Mouse (Mus musculus) c-Kit-negative CD71-positive TER-119-positive erythroid progenitor cells, embryonic 14.5 days (primary cell): ENCODE measurements around the gene Rmi1.
A peak's percentile ranks its signal among the peaks of the same experiment; 100 is the strongest.
"Not testable (repeated sequence)": the region's sequence is repeated elsewhere in the genome, so short reads cannot be mapped to it uniquely, and the experiment has no call there.

Experiments used
- DNase-seq: peaks from one replicate; pipeline ENCODE4 v3.0.0-alpha.2; 2013; ENCODE audit warnings: low read depth, low spot score

Rmi1 gene

GRCm38 (mm10) chr13:58402003-58402743, at the start of gene Rmi1:
Gene Rmi1, plus strand, starts transcription at chr13:58402248.
- DNase-seq, result peak; percentile 95

- DNase-seq, result no peak
Measured at GRCm38 (mm10) chr13:58352996-58353395, 49.1 kb upstream of the Rmi1 start.

DNA sequence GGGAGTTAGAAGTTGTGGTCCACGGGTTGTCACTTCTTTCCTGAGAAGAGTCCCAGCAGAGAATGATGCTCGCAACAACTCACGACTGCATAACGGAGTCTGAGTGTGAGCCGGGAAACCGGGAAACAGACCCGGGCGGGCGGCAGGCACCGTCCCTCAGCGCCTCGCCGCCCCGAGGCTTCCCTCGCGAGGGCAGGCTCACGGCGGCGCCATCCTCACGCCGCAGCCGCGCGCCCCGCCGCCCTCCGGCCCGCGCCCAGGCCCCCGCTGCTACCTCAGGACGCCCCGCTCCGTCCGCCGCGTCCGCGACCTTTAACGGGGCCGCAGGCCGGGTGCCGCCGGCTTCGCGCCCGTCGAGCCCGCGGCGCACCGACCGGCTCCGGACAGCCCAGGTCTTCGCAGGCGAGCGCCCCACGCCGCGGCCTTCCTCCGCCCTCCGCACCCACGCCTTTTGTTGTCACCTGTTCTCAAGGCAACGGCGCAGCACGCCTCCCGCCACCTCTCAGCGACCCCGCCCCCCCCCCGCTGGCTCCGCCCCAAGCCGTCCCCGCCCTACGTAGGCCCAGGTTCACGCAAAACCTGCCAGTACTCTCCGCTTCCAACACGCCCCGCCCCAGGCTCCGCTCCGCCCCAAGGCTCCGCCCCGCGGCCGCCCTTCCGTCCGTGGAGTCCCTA, 43.3 kb upstream of the Rmi1 start, which contains the start of gene Kif27:
Kif27 (minus strand) TSS at position 494 of the 675 bp plus-strand sequence.
- peak; percentile 87 for DNase-seq

- no peak for DNase-seq
Measured at GRCm38 (mm10) chr13:58359304-58359653, 42.8 kb upstream of the Rmi1 start.

DNA sequence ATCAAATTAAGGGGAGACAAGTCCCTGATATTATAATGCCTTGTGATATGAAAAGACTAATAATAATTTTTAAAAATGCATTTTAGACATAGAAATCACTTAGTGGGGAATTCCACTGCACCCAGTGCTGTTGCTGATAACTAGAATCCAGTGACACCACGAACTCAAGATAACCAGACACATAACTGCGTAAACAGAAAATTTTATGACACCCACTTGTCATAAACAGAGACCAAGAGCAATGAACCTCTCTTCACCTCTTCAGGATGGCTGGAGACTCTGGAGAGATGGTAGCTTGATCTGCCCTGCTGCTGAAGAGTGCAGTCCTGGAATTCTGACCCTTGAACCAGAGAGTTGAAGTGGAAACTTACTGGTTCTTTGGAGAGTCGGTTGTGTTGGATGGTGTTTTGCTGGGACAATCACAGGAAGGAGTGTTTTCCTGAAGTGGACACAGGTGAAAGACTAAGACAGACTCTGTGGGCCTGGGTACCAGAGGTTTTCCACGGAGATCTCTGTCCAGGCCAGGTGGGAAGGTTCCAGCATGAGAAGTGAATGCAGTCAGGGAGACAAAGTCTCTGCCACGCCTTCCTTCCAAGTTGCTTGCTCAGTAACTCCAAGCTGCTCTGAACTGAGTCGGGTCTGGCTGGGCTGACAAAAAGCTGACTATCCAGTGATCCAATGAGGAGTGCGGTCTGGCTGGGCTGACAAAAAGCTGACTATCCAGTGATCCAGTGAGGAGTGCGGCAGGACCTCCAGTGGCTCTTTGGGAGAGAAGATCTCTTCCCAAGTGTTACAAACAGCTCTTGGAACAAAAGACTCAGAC, 37.5 kb upstream of the Rmi1 start:
- DNase-seq, result no peak

GRCm38 (mm10) chr13:58365179-58365578, 36.9 kb upstream of the Rmi1 start:
- DNase-seq, result not testable (repeated sequence)

- DNase-seq, result no peak
Measured at GRCm38 (mm10) chr13:58366373-58366772, 35.7 kb upstream of the Rmi1 start.

- DNase-seq, result no peak
Measured at GRCm38 (mm10) chr13:58367641-58368040, 34.4 kb upstream of the Rmi1 start.

DNA sequence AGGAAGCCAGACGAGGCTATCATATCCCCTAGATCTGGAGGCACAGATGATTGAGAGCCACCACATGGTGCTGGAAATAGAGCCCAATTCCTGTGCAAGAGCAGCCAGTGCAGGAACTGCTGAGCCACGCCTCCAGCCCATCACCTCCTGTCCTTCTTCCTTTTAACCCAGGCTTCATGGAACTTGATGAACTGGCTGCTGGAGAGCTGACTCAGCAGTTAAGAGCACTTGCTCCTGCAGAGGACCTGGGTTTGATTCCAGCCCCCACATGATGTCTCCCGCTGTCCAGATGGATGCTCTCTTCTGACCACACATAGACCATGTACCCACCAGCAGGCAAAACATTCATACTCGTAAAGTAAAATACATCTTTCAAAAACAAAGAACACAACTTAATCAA, 33.2 kb upstream of the Rmi1 start:
- no peak for DNase-seq

GRCm38 (mm10) chr13:58372278-58373152, 29.5 kb upstream of the Rmi1 start:
- DNase-seq, result no peak

GRCm38 (mm10) chr13:58373153-58373470, 28.9 kb upstream of the Rmi1 start:
- no peak for DNase-seq

- no peak for DNase-seq
Measured at GRCm38 (mm10) chr13:58384371-58384770, 17.7 kb upstream of the Rmi1 start.

- peak; percentile 27 for DNase-seq
Measured at GRCm38 (mm10) chr13:58384779-58385546, 17.1 kb upstream of the Rmi1 start, which contains the start of gene 2210016F16Rik. Gene 2210016F16Rik, minus strand, starts transcription at chr13:58385225.

GRCm38 (mm10) chr13:58385547-58385920, 16.5 kb upstream of the Rmi1 start:
- DNase-seq, result no peak

- DNase-seq, result peak; percentile 48
Measured at GRCm38 (mm10) chr13:58387948-58388347, 14.1 kb upstream of the Rmi1 start.

- DNase-seq, result no peak
Measured at GRCm38 (mm10) chr13:58388379-58388778, 13.7 kb upstream of the Rmi1 start.

DNA sequence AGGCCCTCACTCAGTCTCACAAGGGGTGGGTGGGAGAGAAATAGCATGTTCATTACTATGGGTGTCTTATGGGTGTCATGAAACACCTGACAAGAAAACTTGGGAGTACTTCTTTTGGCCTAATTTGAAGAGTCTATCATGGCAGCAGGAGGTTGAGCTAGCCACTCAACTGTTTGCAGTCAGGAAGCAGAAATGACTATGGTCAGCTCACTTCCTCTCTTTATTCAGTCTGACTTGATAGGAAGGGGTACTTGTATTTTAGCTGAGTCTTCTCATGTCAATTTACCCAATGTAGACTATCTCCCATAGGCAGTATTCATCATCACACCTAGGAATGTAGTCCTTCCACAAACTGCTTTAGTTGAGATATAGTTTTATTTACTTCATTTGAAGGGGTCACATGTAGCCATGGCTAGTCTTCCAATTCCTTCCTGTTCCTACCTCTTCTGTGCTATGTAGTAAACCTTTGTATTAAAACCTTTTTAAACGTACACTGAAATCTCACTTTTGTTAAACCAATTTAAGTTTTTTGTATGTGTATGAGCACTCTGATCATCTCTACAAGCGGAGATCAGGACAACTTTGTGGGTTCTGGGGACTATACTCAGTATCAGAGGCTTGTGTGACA, 12.6 kb upstream of the Rmi1 start:
- DNase-seq, result no peak

GRCm38 (mm10) chr13:58394392-58394791, 7.7 kb upstream of the Rmi1 start:
- DNase-seq, result not testable (repeated sequence)

DNA sequence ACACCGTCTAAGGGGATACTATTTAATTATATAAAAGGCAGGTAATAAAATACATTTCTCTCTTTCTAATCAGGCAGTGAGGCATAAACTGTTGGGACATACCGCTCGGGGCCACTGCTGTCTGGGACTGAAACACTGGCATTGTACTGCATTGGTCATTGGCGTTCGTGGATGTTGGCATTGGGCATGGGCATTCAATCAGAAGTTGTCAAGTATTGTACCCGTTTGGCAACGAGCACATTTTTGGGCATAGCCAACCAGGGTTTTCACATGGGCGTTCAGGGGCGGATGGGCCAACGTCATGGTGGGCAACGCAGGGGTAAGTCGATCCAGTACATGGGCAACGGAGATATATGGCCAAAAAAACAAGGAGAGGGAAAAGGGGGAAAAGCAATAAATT, 4.4 kb upstream of the Rmi1 start:
- DNase-seq, result no peak

DNA sequence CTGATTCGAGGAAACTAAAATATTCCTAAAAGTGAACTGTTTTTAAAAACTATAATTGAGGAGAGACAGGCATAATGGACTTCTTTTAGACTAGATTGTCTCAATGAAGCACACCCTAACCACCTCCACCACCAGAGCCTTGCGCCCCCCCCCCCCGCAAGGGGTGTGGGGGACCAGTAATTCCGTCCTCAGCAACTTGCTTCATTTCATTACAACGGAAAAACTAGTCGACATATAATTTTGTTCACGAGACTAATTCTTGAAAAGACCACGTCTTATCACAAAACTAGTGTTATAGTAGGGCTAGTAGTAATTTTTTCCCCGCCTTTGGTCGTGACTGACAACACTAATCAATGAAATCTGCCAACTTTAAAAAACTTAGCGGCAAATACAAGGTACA, 1.5 kb upstream of the Rmi1 start:
- no peak for DNase-seq
